Mouse (Mus musculus) thymus, adult 2 months (tissue): Measurements from ENCODE around the gene Gtpbp10.

Experiments
- CTCF ChIP-seq: fragments of 200-500 bp; IDR thresholded peaks from 2 replicates; pipeline ENCODE4 v1.5.1; 2012; ENCODE audit warnings: mild to moderate bottlenecking, control low read depth, low read length, moderate library complexity, borderline replicate concordance; ENCODE audit not compliant: control insufficient read depth, poor library complexity, insufficient read depth; ENCODE audit errors: extremely low read depth
- POLR2A ChIP-seq: fragments of 200-500 bp; IDR thresholded peaks from 2 replicates; pipeline ENCODE4 v1.6.1; 2012; ENCODE audit warnings: mild to moderate bottlenecking, low read length, control low read depth, moderate library complexity; ENCODE audit not compliant: control insufficient read depth, poor library complexity, insufficient read depth; ENCODE audit errors: extremely low read depth

DNA sequence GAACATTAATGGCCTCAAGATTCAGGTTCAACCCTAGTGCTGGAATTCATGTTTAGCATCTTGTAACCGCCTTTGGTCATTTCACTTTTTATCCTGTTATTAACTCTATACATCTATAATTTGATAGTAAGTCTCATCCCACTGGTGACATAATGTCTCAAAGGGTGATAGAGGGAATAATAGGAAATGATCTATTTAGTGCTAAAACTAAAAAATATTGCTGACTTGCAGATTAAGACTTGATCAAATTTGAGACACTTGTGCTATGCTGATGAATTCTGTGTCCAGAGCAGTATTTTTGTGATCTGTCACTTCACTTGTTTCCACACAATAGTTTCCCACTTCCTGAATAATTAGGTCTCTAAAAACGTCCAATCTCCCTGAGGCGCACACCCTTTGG, 47.9 kb downstream of the Gtpbp10 start:
- TF ChIP-seq CTCF (no peak), POLR2A (no peak)
